Mouse (Mus musculus): Measurements from ENCODE around the gene Map3k20. TPM values are rescaled to one million over a fixed set of nuclear protein-coding genes. Genes with fewer than 3 reads are reported as not detected.

Gene Map3k20
- 14.5 and 14.7 TPM in 2 replicates for polyA plus RNA-seq (2015; fragmentation: Nextera tagmentation; extraction: Ambion mirVana)

DNA sequence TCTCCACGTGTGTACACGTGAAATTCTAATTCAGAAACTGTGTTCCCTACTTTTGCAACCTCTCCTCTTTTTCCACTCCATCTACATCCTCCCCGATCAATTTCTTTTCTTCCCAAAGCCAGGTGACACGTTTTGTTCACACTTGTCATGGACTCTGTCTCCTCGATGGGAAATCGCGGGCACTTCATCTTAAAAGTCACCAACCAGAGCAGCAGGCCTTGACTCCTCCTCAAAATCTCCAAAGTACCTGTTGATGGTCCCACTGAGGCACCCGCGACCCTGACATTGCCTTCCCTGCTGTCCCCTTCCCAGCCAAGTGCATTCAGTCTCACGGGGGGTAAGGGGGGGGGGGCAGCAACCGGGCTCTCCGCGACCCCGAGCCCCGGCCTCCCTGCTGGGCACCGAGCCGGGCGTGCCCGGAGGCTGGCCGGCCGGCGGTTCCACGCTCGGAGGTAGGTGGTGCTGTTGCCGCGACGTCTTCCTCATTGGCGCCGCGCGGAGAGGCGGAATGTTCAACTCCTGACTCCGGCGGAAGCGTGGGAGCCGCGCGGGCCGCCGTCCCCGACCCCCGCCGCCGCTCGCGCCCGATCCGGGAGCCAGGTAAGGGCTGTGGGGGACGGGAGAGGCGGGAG lies at the start of gene Map3k20:
Gene Map3k20 (plus strand): TSS at position 382 of the 632 bp plus-strand sequence.
- peak within 1 kb of the TSS; percentile 13; the same call in 1 of the 2 replicates for H3K27ac ChIP-seq
- H3K36me3 ChIP-seq, result no peaks in the 10 kb centered on the region
- 0 out of 2 replicates have a peak, but pooled peaks cover 5% of the 10 kb centered on the region for H3K27me3 ChIP-seq
- peak within 1 kb of the TSS; percentile 71 for H3K4me3 ChIP-seq (replicated peaks)
- H3K4me2 ChIP-seq, result peak within 1 kb of the TSS; percentile 75
- H3K9ac ChIP-seq, result peak within 1 kb of the TSS; percentile 88
- ATAC-seq (replicated peaks; ENCODE audit: low FRiP score), result peak; percentile 91
- no peaks in the 10 kb centered on the region for H3K9me3 ChIP-seq (replicated peaks)
- H3K4me1 ChIP-seq, result peaks cover 12% of the 10 kb centered on the region; the same call in 1 of the 2 replicates
- WGBS, result 2% methylated on average over 50 of the region's 50 CpGs

DNA sequence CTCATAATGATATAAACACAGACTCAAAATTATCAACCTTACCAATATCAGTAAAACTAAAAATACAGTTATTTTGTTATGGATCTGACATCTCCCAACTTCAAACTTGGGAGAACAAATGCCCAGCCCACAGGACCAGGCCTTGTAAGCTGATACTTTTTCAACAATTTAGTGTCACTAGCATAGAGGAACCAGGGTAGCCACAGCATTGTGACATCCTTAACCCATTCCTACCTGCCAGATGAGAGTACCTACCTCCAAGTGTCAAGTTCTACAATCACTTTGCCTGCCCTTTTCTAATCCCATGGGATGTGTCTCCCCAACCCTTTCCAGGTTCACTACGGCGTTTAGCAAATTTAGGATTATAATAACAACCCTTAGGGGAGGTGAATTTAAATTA lies 47.0 kb upstream of the Map3k20 start:
- Histone ChIP-seq H3K36me3 (no peaks in the 10 kb centered on the region), H3K27me3 (no peaks in the 10 kb centered on the region), H3K4me3 (replicated peaks) (no peak overlapping the region), H3K4me1 (peaks cover 32% of the 10 kb centered on the region), H3K27ac (no peak overlapping the region), H3K9me3 (replicated peaks) (no peaks in the 10 kb centered on the region), H3K4me2 (no peak overlapping the region), H3K9ac (no peak overlapping the region)
- WGBS, result 45% methylated on average over 2 of the region's 2 CpGs
- ATAC-seq (replicated peaks; ENCODE audit: low FRiP score), result no peak

DNA sequence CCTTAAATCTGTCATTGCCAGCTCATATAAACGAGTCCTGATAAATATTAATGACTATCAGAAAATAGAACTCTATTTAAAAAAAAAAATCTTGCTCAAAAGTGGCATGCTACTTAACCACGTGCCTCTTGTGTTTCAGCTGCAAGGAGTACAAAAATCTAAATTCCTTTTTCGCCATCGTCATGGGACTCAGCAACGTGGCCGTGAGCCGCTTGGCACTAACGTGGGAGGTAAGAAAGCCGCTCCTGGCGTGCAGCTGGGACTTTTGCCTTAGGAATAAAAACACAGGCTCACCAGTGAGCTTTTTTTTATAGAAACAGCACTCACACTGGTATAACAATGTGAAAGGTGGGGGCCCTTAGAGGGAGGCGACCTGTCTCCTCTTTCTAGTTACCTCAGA lies 46.5 kb upstream of the Map3k20 start:
- Histone ChIP-seq H3K4me2 (no peak overlapping the region), H3K27me3 (no peaks in the 10 kb centered on the region), H3K36me3 (no peaks in the 10 kb centered on the region), H3K9me3 (replicated peaks) (no peaks in the 10 kb centered on the region), H3K9ac (no peak overlapping the region), H3K27ac (no peak overlapping the region), H3K4me1 (peaks cover 32% of the 10 kb centered on the region), H3K4me3 (replicated peaks) (no peak overlapping the region)
- 47% methylated on average over 11 of the region's 11 CpGs for WGBS
- no peak for ATAC-seq (replicated peaks; ENCODE audit: low FRiP score)

DNA sequence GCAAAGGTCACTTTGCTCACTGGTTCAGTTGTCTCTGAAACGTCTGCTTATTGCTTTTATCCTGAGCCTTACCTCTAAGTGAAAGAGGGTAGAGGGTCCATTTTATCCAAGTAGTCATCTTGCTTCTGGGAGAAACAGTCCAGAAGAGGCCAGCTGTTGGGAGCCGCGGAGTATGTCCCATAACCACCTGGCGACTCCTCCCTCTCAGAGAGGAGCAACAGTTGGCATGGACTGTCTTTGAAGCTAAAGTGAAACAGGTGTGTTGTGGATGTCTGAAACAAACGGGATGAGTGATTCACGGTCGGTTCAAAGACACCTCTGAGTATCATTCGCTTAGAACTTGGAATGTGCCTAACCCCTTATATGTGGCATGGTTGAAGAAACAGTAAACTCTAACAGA lies 46.0 kb upstream of the Map3k20 start:
- H3K9ac ChIP-seq, result no peak overlapping the region
- WGBS, result 67% methylated on average over 8 of the region's 8 CpGs
- no peak for ATAC-seq (replicated peaks; ENCODE audit: low FRiP score)

DNA sequence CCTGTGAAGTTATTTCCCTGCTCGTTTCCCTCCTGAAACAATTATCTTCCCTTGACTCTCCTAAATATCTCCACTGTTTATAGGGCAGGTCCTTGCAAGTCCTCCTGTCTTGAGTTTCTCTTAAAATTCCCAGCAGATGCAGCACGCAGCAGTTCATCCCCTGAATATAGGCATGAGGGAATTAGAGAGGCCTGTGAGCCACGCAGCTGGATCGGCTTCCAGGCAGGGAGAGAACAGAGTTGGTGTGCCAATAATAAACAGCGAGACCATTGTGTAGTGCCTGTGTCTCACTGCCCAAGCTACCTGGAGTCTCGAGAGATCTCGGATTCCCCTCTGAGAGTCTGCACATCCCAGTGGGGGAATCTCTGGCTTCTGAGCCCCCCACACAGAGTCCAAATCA lies 45.4 kb upstream of the Map3k20 start:
- WGBS, result 50% methylated on average over 7 of the region's 7 CpGs

More for the DNA sequence above, 46.0 kb upstream of the Map3k20 start:
- H3K4me3 ChIP-seq (replicated peaks), result no peak overlapping the region
- no peak overlapping the region for H3K4me2 ChIP-seq
- H3K9me3 ChIP-seq (replicated peaks), result no peaks in the 10 kb centered on the region
- H3K27ac ChIP-seq, result no peak overlapping the region
- no peaks in the 10 kb centered on the region for H3K27me3 ChIP-seq
- no peaks in the 10 kb centered on the region for H3K36me3 ChIP-seq
- peaks cover 32% of the 10 kb centered on the region for H3K4me1 ChIP-seq

DNA sequence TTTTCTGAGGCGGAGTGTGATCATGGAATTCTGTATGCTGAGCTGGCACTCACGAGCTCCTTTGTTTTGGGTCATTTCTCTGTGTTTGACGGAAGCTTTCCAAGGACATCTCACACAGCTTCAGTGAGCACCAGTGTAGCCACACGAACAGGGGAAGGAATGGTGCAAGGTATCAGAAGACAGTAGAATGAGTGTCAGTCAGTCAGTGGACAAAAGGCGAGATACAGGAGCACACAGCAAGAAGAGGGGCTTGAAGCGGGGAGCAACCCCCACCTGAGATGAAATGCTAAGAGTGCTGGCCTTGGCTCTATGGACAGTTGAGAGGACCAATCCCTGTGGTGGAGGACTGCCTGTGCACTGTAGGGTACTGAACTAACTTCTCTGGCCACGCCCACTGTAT lies 44.7 kb upstream of the Map3k20 start:
- Histone ChIP-seq H3K4me1 (peaks cover 28% of the 10 kb centered on the region), H3K4me2 (no peak overlapping the region), H3K4me3 (replicated peaks) (no peak overlapping the region), H3K9ac (no peak overlapping the region), H3K27ac (no peak overlapping the region), H3K36me3 (no peaks in the 10 kb centered on the region), H3K27me3 (no peaks in the 10 kb centered on the region), H3K9me3 (replicated peaks) (no peaks in the 10 kb centered on the region)
- ATAC-seq (replicated peaks; ENCODE audit: low FRiP score), result no peak
- WGBS, result 77% methylated on average over 7 of the region's 7 CpGs

More for the DNA sequence above, 45.4 kb upstream of the Map3k20 start:
- Histone ChIP-seq H3K9me3 (replicated peaks) (no peaks in the 10 kb centered on the region), H3K4me3 (replicated peaks) (no peak overlapping the region), H3K9ac (no peak overlapping the region), H3K36me3 (no peaks in the 10 kb centered on the region), H3K27ac (no peak overlapping the region), H3K27me3 (no peaks in the 10 kb centered on the region), H3K4me1 (peaks cover 32% of the 10 kb centered on the region), H3K4me2 (no peak overlapping the region)
- ATAC-seq (replicated peaks; ENCODE audit: low FRiP score), result no peak

DNA sequence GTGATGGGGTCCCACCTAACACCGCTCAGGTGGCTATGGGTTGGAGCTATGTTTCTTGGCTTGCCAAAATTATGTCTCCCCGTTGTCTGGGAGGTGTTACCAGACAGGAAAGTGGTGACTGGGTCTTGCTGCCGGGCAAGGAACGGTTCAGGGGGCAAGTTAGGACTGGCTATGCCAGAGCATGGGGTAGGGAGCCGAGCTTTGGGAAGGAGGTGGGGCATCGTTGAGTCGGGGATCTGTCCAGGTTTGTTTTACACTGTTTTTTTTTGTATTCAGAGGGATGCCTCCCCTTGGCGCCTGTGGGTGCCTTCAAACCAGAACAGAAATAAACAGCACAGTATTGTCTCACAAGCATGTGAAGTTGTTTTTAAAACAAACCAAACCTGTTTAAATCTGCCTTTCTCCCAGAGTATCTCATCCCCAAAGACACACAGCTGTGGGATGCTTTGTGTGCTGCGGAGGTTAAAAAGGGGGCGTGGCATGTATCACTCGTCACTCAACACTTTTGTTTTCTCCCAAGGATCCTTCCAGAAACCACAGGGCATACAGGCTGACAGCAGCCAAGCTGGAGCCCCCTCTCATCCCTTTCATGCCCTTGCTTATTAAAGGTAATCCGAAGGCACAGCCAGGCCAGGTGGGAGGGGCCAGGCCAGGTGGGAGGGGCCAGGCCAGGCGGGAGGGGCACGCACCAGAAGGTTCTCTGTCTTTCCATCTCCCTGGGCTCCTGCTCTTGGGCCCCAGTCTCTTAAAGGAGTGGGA lies 43.5 kb upstream of the Map3k20 start:
- H3K4me2 ChIP-seq, result peak overlapping the region; percentile 39
- H3K36me3 ChIP-seq, result no peaks in the 10 kb centered on the region
- H3K4me3 ChIP-seq (replicated peaks), result peak overlapping the region; percentile 24; the same call in 1 of the 2 replicates
- no peaks in the 10 kb centered on the region for H3K27me3 ChIP-seq
- peaks cover 28% of the 10 kb centered on the region for H3K4me1 ChIP-seq
- ATAC-seq (replicated peaks; ENCODE audit: low FRiP score), result 0 out of 2 replicates have a peak, but pooled peaks have one; percentile 25
- H3K9ac ChIP-seq, result no peak overlapping the region
- no peaks in the 10 kb centered on the region for H3K9me3 ChIP-seq (replicated peaks)
- WGBS, result 51% methylated on average over 14 of the region's 14 CpGs
- H3K27ac ChIP-seq, result no peak overlapping the region

DNA sequence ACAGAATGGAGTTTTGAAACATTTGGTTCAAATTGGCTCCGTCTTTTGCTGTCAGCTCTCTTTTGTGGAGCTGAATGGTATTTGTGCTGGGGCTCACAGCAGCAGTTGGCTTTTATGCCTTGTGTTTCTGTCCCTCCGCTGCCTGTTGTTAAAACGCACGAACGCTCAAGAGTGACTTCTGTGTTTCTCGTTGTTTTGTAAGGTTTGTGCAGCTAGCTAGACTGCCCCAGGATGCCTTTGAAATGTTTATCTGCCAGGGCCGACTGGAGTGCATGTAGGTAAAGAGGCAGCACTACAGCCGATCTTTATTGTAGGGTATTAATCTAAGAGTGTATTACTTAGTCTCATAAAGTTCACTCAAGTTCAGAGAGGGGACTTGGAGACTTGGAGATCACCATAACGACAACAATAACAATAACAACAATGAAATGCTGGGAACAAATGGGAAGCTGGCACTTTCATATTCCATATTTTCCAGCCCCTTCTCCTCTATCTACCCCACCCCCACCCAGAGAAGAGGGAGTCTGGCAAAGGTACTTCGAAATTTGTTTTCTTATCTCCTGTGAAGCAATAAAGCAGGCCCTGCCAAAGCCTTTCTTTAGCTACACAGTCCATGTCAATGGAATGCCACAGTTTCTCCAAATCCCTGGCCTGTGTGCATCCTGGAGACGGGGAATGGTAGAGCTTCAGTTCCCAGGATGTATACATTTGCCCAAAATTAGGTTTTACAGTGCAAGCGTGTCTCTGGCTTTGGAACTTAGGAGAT lies 42.3 kb upstream of the Map3k20 start:
- Histone ChIP-seq H3K36me3 (no peaks in the 10 kb centered on the region), H3K9me3 (replicated peaks) (no peaks in the 10 kb centered on the region), H3K27me3 (no peaks in the 10 kb centered on the region), H3K4me1 (peaks cover 28% of the 10 kb centered on the region), H3K4me3 (replicated peaks) (no peak overlapping the region), H3K27ac (no peak overlapping the region), H3K9ac (no peak overlapping the region), H3K4me2 (no peak overlapping the region)
- no peak for ATAC-seq (replicated peaks; ENCODE audit: low FRiP score)
- 58% methylated on average over 12 of the region's 12 CpGs for WGBS

DNA sequence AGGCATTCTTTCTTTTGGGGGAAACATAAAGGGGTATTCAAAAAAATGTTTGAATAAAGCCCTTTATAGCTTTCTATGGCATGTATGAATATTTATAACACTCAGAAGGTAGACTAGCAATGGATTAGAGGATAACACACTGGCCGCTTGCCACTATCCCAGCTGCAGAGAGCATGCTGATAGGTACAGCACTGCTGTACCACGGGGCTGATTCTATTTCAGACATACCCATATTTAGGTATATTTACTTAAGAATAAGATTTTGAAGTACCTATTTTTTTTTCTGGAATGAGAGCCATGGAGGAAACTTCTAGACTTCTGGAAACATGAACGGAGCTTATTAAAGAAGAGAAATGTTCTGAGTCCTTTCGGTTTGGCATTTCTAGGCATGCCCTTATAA lies 39.8 kb upstream of the Map3k20 start:
- H3K9ac ChIP-seq, result no peak overlapping the region
- 91% methylated on average over 4 of the region's 4 CpGs for WGBS
- no peak for ATAC-seq (replicated peaks; ENCODE audit: low FRiP score)
- no peaks in the 10 kb centered on the region for H3K27me3 ChIP-seq
- no peaks in the 10 kb centered on the region for H3K9me3 ChIP-seq (replicated peaks)
- H3K4me2 ChIP-seq, result no peak overlapping the region
- no peaks in the 10 kb centered on the region for H3K36me3 ChIP-seq
- no peak overlapping the region for H3K4me3 ChIP-seq (replicated peaks)
- peaks cover 11% of the 10 kb centered on the region; the same call in 1 of the 2 replicates for H3K4me1 ChIP-seq
- H3K27ac ChIP-seq, result no peak overlapping the region

DNA sequence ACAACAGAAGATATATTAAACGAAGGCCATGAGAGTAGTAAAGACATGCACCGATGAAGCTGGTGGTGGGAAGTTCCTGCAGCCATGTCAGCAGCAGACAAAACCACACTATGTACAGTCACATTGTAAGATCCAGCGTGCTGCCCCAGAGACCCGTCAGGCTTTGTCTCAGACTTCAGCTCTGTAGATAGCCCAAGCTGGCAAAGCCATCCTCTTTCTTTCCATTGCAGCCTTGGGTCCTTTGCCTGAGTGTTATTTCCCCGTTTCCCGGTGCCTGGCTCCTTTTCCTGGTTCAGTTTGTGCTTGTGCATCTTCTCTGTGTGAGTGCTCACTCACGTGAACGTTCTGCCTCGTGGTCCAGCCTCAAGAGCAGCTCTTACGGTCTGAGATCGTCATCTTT lies 39.1 kb upstream of the Map3k20 start:
- Histone ChIP-seq H3K9ac (no peak overlapping the region), H3K4me3 (replicated peaks) (no peak overlapping the region), H3K27ac (no peak overlapping the region), H3K4me1 (peaks cover 9% of the 10 kb centered on the region; the same call in 1 of the 2 replicates), H3K27me3 (no peaks in the 10 kb centered on the region), H3K4me2 (no peak overlapping the region), H3K36me3 (no peaks in the 10 kb centered on the region), H3K9me3 (replicated peaks) (no peaks in the 10 kb centered on the region)
- WGBS, result 89% methylated on average over 11 of the region's 11 CpGs
- no peak for ATAC-seq (replicated peaks; ENCODE audit: low FRiP score)

DNA sequence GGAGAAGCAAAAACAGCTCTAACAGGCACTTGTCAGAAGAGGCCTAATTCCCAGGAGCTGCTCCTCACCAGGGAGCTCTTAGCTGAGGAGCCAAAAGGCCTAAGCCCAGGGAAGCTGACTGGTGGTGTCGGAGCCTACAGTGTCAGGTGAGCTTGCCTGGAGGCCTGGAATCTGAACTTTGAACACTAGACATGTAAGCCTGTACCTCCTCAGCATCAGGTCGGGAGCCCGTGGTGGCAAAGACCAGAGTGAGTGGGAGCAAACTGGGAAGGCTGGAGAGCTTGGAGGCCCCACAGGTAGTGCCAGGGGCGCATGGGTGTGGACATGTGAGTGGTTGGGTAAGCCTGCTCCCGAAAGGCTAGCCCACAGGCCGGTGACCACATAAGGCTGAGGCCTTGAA lies 37.6 kb upstream of the Map3k20 start:
- Histone ChIP-seq H3K27me3 (no peaks in the 10 kb centered on the region), H3K4me1 (no peaks in the 10 kb centered on the region), H3K36me3 (no peaks in the 10 kb centered on the region), H3K4me2 (no peak overlapping the region), H3K9me3 (replicated peaks) (no peaks in the 10 kb centered on the region), H3K9ac (no peak overlapping the region), H3K4me3 (replicated peaks) (no peak overlapping the region), H3K27ac (no peak overlapping the region)
- no peak for ATAC-seq (replicated peaks; ENCODE audit: low FRiP score)
- WGBS, result 81% methylated on average over 6 of the region's 6 CpGs
